Mouse (Mus musculus): ENCODE results near the gene Oaf. TPM values are rescaled to one million over a fixed set of nuclear protein-coding genes. Genes with fewer than 3 reads are reported as not detected.

The Oaf gene
- total RNA-seq, 2 experiments from 2014 or later, result 45.8 to 50.2 TPM

- DNase-seq (ENCODE audit: low spot score in 2 of 2), result no peak
Observed at GRCm38 (mm10) chr9:43226573-43227160, 13.0 kb downstream of the Oaf start.

GRCm38 (mm10) chr9:43225481-43225880 is 14.2 kb downstream of the Oaf start:
- no peak for DNase-seq (ENCODE audit: low spot score in 2 of 2)

GRCm38 (mm10) chr9:43224771-43225355 is 14.8 kb downstream of the Oaf start:
- DNase-seq (ENCODE audit: low spot score in 2 of 2), result no peak

- DNase-seq (ENCODE audit: low spot score in 2 of 2), result peak in 1 of 2 experiments; percentile 17
Observed at GRCm38 (mm10) chr9:43222429-43222715, 17.3 kb downstream of the Oaf start.

GRCm38 (mm10) chr9:43221643-43222428 is 17.9 kb downstream of the Oaf start:
- DNase-seq (ENCODE audit: low spot score in 2 of 2), result peak; percentile 66 to 85

DNA sequence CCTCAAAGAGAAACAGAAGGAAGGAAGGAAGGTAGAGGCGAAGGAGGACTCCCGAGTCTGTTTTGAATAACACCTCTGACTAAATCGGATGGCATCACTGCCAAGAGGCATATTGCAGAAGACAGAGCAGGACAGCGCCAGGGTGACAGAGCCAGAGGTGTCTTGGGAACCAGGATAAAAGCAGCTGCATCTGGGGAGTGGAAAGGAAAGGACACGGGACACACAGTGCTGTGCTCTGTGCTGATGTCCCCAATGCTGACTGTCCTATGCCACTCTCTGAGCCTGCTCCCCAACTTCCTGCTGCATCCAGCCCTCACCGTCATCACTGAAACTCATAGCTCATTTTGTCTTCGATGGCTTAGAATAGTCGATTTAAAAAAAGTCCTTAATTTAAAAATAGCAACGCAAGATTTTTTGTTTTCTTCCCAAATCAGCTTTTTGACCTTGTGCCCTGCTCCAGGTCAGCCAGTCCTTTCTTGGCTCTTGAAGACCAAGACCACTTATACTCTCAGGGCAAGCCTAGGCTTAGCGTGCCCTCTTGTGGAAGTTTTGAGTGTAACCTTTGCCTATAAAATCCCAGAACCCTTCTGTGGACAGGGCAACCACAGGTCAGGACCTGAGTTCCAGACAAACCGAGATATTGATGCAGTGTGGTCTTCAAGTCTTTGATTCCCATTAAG is 28.8 kb downstream of the Oaf start:
- peak; percentile 19 to 55 for DNase-seq (ENCODE audit: low spot score in 2 of 2)

- peak; percentile 40 to 68 for DNase-seq (ENCODE audit: low spot score in 2 of 2)
Observed at GRCm38 (mm10) chr9:43210190-43210682, 29.5 kb downstream of the Oaf start, which contains the start of gene Pou2f3. TSS of gene Pou2f3 (minus strand) at chr9:43210369.

DNA sequence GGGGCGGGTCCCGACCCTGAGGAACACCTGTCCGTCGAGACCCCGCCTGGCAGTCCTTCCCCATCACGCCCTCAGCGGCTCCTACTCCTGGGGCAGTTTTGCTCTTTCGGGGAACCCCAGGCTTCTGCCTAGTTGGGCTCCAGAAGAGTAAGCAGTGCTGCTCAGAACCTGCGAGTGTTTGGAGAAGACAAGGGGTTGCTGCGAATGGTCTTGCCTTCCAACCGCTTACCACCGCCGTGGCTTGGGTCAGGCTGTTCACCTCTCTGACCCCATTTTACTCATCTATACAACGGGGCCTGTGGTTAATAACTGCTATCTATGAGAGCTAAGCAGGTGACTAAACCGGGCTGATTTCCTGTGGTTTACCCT is 33.7 kb downstream of the Oaf start:
- DNase-seq (ENCODE audit: low spot score in 2 of 2), result no peak

DNA sequence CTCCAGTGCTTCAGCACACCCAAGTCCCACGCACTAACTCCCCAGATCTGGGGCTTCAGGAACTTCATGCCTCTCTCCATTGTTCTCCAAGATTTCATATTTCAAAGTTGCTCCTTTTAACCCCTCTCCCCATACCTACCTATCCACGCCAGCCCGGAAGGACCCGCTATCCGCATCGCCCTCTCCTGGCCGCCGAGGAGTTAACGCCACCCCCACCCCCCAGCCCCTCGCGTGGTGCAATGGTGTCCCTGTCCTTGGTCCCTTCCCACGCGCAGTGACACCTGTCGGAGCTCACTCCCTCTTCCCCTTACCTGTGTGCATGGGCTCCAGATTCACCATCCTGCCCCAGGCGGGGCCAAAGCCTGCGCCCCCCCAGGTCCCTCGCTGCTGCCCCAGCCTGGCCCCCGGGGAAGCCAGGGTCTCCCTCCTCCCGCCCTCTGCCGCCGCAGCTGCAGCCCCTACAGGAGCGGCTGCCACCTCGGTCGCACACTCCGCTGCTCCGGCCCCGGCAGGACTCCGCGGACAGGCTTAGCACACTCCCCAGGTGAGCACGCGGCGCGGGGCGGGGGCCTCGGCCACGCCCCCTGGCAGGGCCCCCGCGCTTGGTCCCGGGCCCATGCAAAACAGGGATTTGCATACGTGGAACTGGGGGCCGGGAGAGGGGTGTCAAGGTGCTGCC is 34.2 kb downstream of the Oaf start:
- peak in 1 of 2 experiments; percentile 19 for DNase-seq (ENCODE audit: low spot score in 2 of 2)

GRCm38 (mm10) chr9:43200212-43200611 is 39.5 kb downstream of the Oaf start:
- DNase-seq (ENCODE audit: low spot score in 2 of 2), result no peak

- DNase-seq (ENCODE audit: low spot score in 2 of 2), result no peak
Observed at GRCm38 (mm10) chr9:43194001-43194400, 45.7 kb downstream of the Oaf start.

GRCm38 (mm10) chr9:43191561-43191960 is 48.1 kb downstream of the Oaf start:
- no peak for DNase-seq (ENCODE audit: low spot score in 2 of 2)

DNA sequence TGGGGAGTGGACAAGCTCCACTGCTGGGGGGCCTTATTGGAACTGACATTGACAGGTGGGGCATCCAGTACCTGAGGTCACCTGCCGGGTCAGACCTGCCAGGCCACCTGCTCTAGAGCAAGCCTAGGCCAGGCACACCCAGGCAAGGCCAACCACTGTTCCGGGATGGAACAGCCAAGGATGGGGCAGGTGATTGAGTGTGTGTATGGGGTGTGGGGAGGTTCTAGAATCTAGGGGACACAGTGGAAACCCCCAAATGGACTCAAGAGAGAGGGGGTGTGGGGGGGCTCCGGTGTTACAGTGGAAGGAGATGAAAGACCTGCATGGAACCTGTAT is 50.7 kb downstream of the Oaf start:
- DNase-seq (ENCODE audit: low spot score in 2 of 2), result no peak

DNA sequence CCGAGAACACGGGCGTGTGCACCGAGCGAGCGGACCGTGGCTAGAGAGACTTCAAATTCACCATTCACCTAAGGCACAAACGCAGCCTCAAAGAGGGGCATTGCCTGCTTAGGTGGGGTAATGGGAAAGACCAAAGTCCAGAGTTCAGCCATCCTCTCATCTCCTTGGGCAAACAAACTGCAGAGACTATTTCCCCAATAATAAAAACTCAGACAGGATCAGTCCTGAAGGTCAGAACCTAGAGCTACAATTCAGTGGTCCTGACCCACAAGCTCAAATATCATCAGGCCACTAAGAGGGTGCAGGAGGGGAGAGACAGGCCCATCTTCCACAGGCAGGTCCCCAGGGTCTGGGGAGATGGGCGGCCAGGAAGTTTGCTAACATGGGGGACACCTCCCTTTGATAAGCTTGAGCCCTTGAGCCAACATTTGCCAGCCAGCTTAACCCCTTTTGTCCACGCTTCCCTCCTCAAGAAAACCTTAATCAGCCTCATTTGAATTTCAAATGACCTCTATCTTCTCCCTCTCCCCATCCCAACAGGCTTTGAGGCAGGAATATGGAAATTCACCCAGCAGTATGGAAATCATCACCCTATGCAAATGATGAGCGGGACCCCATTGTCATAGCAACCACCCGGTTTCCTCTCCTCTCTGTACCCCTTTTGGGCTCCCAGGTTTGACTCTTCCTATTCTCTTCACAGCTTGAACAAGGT is 51.2 kb downstream of the Oaf start:
- no peak for DNase-seq (ENCODE audit: low spot score in 2 of 2)

DNA sequence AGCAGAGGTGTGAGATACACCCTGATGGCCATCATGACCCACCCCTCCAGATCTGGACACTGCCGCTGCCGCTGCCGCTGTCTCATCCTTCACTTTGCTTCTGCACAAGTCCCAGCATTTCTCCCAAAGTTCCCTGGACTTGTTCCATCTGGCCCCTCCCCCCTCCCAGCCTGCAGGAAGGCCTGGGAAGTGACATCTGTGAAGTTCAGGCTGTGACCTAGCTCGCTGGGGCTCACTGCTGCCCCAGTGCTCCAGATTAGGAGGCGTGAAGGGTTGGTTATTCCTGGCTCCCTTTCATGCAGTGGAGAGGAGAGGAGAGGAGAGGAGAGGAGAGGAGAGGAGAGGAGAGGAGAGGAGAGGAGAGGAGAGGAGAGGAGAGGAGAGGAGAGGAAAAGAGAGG is 60.1 kb downstream of the Oaf start:
- DNase-seq (ENCODE audit: low spot score in 2 of 2), result no peak

DNA sequence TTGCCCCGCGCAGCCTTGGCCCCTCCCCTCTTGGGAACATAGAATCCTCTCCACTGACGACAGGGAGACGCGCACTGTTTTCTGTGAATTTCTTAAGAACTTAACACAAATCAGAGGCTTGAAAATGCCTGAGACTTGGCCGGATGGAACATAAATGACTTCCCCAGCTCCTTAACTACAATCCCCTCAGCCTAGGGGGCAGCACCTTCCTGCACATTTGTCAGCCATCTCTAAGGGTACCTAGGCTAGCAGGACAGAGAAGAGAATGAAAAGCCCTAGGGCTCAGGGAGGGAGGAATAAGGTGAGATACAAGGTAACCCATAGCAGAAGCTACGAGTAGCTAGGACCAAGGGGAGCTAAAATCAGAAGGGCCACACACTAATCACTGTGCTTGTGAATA is 61.5 kb downstream of the Oaf start:
- no peak for DNase-seq (ENCODE audit: low spot score in 2 of 2)

Other genes starting within 250 kb of the Oaf start
- gene Arhgef12, start 132.7 kb downstream of the Oaf start, total RNA-seq (2021), result 10 to 100 TPM; 55.7 to 56.3 TPM
- 1 to 10 TPM; 1.8 to 1.9 TPM for gene Tmem136, start 123.3 kb downstream of the Oaf start, total RNA-seq (2021)
- under 1 TPM; 0.15 to 0.23 TPM for gene Pou2f3, start 29.5 kb downstream of the Oaf start, total RNA-seq (2021)
- gene Trim29, start 70.9 kb upstream of the Oaf start, total RNA-seq (2021), result under 1 TPM; 0.22 to 0.34 TPM

Data from gastrocnemius, postnatal 4 days (tissue).